Mouse (Mus musculus): ENCODE data around the gene Tssk6. TPM values are rescaled to one million over a fixed set of nuclear protein-coding genes. Genes with fewer than 3 reads are reported as not detected.

Gene Tssk6
- polyA plus RNA-seq, 1 experiment from 2014 or later: 4.5 TPM

DNA sequence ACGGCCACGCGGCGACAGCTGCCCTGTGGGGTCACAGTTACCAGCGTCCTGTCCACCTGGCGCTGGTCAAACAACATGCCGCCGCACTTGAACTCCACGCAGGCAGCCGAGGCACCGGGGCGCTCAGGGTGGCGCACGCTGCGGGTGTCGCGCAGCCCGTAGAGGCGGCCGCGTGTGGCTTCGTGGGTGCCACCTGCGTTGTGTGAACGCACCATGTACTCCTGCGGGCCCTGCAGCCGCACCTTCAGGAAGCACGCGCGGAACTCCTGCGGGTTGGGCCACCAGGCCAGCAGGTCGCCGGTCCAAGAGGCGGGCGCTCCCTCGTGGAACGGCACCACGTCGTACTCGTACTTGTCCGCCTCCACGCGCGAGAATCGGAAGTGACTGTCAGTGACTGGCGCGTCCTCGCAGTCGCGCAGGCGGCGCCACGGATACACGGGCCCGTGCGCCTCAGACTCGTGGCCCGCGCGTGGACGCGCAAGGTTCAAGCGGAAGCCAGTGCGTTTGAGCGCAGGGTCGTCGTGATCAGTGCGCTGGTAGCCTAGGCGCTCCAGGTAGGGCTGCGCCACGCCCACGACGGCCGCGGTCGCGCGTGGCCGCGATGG, 20.6 kb upstream of the Tssk6 start:
- H3K36me3 ChIP-seq (ENCODE audit: control insufficient read depth, insufficient read depth, low read length): no peaks in the 10 kb centered on the region
- ATAC-seq (replicated peaks; ENCODE audit: low FRiP score) (no peak), DNase-seq (ENCODE audit: low spot score) (no peak)
- H3K4me3 ChIP-seq (ENCODE audit: low read depth, low read length): peak overlapping the region; percentile 44
- WGBS: 21% methylated on average over 79 of the region's 79 CpGs
- H3K9me3 ChIP-seq (ENCODE audit: control insufficient read depth, low read length): no peaks in the 10 kb centered on the region
- H3K9ac ChIP-seq (ENCODE audit: low read depth, low read length): peak overlapping the region; percentile 27; the same call in 1 of the 2 replicates
- peaks cover 2% of the 10 kb centered on the region for H3K4me1 ChIP-seq (replicated peaks; ENCODE audit: control insufficient read depth, insufficient read depth, low read length)
- H3K4me2 ChIP-seq: peak overlapping the region; percentile 54
- H3K27me3 ChIP-seq (replicated peaks; ENCODE audit: control insufficient read depth, insufficient read depth, low read length): peaks cover 85% of the 10 kb centered on the region
- H3K27ac ChIP-seq (ENCODE audit: low read depth, low read length): no peak overlapping the region

DNA sequence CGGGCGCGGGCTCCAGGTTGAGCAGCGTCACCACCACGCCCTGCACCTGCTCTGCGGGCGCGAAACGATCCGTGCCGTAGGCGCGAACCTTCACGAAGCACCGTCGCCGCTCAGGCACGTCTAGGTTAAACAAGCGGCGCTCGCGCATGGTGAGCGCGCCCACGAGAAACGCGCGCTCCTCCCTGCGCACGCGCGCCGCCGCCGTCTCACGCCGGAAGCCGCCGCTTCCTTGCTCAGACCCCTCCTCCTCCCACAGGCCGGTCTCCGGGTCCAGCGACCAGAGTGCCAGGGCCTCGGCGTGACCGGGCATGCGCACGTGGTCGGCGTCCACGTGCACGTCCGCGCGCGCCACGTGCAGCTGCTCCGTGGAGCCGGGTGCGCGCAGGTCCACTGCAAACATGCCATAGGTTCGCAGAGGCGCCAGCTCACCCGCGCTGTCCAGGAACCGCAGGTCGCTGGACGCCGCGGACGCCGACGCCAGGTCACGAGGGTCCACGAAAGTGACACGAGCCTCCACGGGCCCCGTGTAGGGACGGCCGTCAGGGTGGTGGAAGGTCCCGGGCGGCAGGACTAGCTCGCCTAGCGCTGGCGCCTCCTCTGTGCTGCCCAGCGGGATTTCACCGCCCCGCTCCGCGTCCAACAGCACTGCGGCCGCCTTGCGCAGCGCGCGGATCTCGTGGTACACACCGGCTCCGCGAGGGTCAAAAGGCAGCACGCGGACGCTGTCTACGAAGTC, 19.8 kb upstream of the Tssk6 start:
- H3K4me2 ChIP-seq: peak overlapping the region; percentile 54
- H3K36me3 ChIP-seq (ENCODE audit: control insufficient read depth, insufficient read depth, low read length): no peaks in the 10 kb centered on the region
- H3K4me1 ChIP-seq (replicated peaks; ENCODE audit: control insufficient read depth, insufficient read depth, low read length): peaks cover 2% of the 10 kb centered on the region
- WGBS: 9% methylated on average over 103 of the region's 103 CpGs
- H3K9ac ChIP-seq (ENCODE audit: low read depth, low read length): peak overlapping the region; percentile 27; the same call in 1 of the 2 replicates
- ATAC-seq (replicated peaks; ENCODE audit: low FRiP score): peak; percentile 32; the same call in 1 of the 2 replicates
- peak; percentile 52 for DNase-seq (ENCODE audit: low spot score)
- peaks cover 93% of the 10 kb centered on the region for H3K27me3 ChIP-seq (replicated peaks; ENCODE audit: control insufficient read depth, insufficient read depth, low read length)
- peak overlapping the region; percentile 44 for H3K4me3 ChIP-seq (ENCODE audit: low read depth, low read length)
- H3K27ac ChIP-seq (ENCODE audit: low read depth, low read length): no peak overlapping the region
- no peaks in the 10 kb centered on the region for H3K9me3 ChIP-seq (ENCODE audit: control insufficient read depth, low read length)

DNA sequence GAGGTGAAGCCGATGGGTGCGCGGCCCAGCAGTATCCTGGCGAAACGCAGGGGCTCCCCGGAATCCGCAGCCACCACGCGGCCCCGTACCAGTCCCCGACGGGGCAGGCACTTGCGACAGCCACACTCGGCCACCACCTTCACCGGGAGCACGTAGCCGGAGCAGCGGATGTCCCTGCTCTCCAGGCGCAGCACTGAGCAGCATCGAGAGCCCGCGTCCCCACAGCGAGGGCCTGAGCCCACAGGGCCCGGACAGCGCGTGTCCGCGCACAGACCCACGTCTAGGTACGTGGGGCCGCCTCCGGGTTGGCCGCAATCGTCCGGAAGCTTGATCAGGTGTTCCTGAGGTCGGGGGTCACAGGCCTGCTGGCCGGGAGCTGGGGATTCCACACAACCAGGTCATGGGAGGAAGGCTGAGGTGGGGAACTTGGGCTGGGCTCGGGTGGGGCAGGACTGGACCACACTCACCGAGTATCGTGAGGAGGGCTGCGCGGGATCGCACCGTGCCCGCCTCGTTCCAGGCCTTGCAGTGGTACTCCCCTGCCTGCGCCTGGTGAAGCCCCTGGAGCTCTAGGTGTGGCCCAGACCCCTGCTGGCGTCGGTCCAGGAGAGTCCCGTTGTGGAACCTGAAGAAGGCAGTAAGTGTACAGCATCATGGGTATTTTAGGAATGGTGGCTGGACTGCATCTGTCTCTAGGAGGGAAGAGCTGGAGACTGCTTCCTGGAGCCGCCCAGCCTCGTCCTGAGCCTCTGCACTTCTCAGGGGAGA, 19.0 kb upstream of the Tssk6 start:
- peaks cover 100% of the 10 kb centered on the region for H3K27me3 ChIP-seq (replicated peaks; ENCODE audit: control insufficient read depth, insufficient read depth, low read length)
- H3K4me2 ChIP-seq: no peak overlapping the region
- no peak overlapping the region for H3K9ac ChIP-seq (ENCODE audit: low read depth, low read length)
- 20% methylated on average over 51 of the region's 52 CpGs for WGBS
- ATAC-seq (replicated peaks; ENCODE audit: low FRiP score) (no peak), DNase-seq (ENCODE audit: low spot score) (no peak)
- H3K4me3 ChIP-seq (ENCODE audit: low read depth, low read length): peak overlapping the region; percentile 44; the same call in 1 of the 2 replicates
- no peak overlapping the region for H3K27ac ChIP-seq (ENCODE audit: low read depth, low read length)
- no peaks in the 10 kb centered on the region for H3K9me3 ChIP-seq (ENCODE audit: control insufficient read depth, low read length)
- peaks cover 5% of the 10 kb centered on the region for H3K4me1 ChIP-seq (replicated peaks; ENCODE audit: control insufficient read depth, insufficient read depth, low read length)
- H3K36me3 ChIP-seq (ENCODE audit: control insufficient read depth, insufficient read depth, low read length): no peaks in the 10 kb centered on the region

DNA sequence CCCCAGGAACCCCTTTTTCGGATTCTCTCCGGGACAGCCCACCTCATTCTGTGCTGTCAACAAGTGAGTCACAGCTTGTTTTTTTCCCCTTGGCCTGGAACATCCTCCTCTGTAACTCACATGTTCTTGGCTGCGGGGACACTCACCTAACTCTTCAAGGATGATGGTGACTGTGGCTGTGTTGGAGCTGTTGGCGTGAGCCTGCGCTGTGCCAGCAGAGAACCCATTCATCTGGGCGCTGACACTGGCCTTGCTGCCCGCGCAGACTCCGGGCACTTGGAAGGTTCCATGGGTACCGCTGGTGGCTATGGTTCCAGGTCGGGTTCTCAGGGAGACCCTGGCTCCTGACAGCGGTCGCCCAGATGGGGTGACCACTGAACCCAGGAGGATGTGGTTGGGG, 17.8 kb upstream of the Tssk6 start:
- no peaks in the 10 kb centered on the region for H3K36me3 ChIP-seq (ENCODE audit: control insufficient read depth, insufficient read depth, low read length)
- no peak for ATAC-seq (replicated peaks; ENCODE audit: low FRiP score)

DNA sequence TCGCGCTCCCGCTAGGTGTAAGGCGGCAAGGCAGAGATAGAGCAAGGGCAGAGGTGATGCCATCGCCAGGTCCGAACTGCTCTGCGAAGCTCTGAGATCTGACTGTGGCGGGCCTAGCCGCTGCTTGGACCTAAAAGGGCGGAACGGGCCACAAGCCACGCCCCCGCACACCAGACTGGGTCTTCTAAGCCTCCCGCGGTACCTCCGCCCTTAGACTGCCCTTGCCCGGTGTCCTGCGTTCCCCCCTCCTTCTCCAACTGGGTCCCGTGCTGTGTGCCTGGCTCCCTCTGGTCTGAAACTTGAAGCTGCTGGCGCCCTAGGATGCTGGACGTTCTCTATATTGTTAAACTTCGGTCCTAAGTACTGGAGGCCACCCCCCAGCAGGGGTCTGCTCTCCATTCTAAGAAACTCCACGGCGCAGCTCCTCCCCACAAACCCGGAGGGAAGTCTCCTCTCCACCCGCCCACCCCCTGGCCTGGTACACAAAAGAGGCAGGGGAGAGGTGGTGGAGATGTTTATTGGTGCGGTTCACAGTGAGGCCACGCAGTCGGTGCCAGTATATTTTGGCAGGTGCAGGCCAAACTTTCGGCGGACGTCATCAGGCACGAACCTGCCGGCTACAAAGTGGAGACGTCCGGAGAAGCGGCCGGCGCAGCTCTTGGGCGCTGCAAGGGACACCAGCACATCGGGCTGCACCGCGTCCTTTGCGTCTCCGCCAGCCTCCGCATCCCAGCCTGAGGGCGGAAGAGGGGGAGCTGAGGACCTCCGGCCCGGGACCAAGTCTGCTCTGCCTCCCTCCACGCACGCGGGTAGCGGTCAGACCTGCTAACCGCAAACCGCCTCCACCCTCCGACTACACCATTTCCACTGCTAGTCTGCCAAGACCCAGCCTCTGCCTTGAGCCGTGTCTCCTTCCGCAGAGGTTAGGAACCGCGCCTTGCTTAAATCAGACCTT, 14.4 kb upstream of the Tssk6 start, which contains the start of gene Cilp2:
Gene Cilp2 (minus strand): TSS at position 399 of the 955 bp plus-strand sequence.
- H3K27ac ChIP-seq (ENCODE audit: low read depth, low read length): no peak within 1 kb of the TSS
- ATAC-seq (replicated peaks; ENCODE audit: low FRiP score) (no peak), DNase-seq (ENCODE audit: low spot score) (peak; percentile 43)
- H3K4me1 ChIP-seq (replicated peaks; ENCODE audit: control insufficient read depth, insufficient read depth, low read length): peaks cover 11% of the 10 kb centered on the region
- H3K9ac ChIP-seq (ENCODE audit: low read depth, low read length): no peak within 1 kb of the TSS
- peak within 1 kb of the TSS; percentile 27 for H3K4me3 ChIP-seq (ENCODE audit: low read depth, low read length)
- H3K36me3 ChIP-seq (ENCODE audit: control insufficient read depth, insufficient read depth, low read length): no peaks in the 10 kb centered on the region
- no peaks in the 10 kb centered on the region for H3K9me3 ChIP-seq (ENCODE audit: control insufficient read depth, low read length)
- H3K27me3 ChIP-seq (replicated peaks; ENCODE audit: control insufficient read depth, insufficient read depth, low read length): peaks cover 86% of the 10 kb centered on the region
- 2% methylated on average over 60 of the region's 60 CpGs for WGBS
- H3K4me2 ChIP-seq: peak within 1 kb of the TSS; percentile 41

More for the DNA sequence above, 17.8 kb upstream of the Tssk6 start:
- no peak overlapping the region for H3K4me3 ChIP-seq (ENCODE audit: low read depth, low read length)
- peaks cover 100% of the 10 kb centered on the region for H3K27me3 ChIP-seq (replicated peaks; ENCODE audit: control insufficient read depth, insufficient read depth, low read length)
- no peak overlapping the region for H3K27ac ChIP-seq (ENCODE audit: low read depth, low read length)
- no peak overlapping the region for H3K9ac ChIP-seq (ENCODE audit: low read depth, low read length)
- WGBS: 56% methylated on average over 13 of the region's 13 CpGs
- no peak for DNase-seq (ENCODE audit: low spot score)
- H3K9me3 ChIP-seq (ENCODE audit: control insufficient read depth, low read length): no peaks in the 10 kb centered on the region
- H3K4me2 ChIP-seq: no peak overlapping the region
- peaks cover 9% of the 10 kb centered on the region for H3K4me1 ChIP-seq (replicated peaks; ENCODE audit: control insufficient read depth, insufficient read depth, low read length)

DNA sequence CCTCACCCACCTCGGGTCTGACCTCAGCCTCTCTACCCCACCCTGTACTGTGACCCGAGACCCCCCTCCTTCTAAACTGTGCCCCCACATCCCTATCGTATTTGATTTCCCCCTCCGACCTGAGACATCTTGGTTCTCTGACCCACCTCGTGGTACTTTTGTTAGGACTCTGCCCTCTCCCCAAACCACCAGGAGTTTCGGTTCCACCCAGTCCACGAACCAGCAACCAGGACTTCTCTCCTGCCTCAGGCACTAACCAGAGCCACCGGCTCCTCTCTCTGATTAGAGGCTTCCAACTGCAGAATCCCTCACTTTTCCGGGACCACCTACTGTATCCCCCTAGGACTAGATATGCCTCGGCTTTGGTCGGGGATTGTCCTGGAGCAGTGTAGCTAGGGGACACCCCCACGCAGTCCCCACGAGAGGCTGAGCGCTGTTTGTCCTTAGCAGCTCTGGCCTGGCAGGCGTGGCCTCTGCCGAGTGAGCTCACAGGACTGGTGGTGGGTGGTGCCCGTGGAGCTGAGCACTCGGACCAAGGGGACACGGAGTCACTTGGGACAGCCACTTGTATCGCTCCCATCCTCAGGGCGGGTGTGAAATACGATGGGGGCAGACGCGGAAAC, 13.6 kb upstream of the Tssk6 start:
- no peak overlapping the region for H3K27ac ChIP-seq (ENCODE audit: low read depth, low read length)
- peak overlapping the region; percentile 26 for H3K4me2 ChIP-seq
- no peaks in the 10 kb centered on the region for H3K9me3 ChIP-seq (ENCODE audit: control insufficient read depth, low read length)
- H3K4me1 ChIP-seq (replicated peaks; ENCODE audit: control insufficient read depth, insufficient read depth, low read length): peaks cover 11% of the 10 kb centered on the region
- DNase-seq (ENCODE audit: low spot score): peak; percentile 45
- WGBS: 13% methylated on average over 24 of the region's 24 CpGs
- peaks cover 2% of the 10 kb centered on the region; the same call in 1 of the 2 replicates for H3K36me3 ChIP-seq (ENCODE audit: control insufficient read depth, insufficient read depth, low read length)
- H3K9ac ChIP-seq (ENCODE audit: low read depth, low read length): no peak overlapping the region
- ATAC-seq (replicated peaks; ENCODE audit: low FRiP score): no peak
- peaks cover 78% of the 10 kb centered on the region for H3K27me3 ChIP-seq (replicated peaks; ENCODE audit: control insufficient read depth, insufficient read depth, low read length)
- H3K4me3 ChIP-seq (ENCODE audit: low read depth, low read length): peak overlapping the region; percentile 27

DNA sequence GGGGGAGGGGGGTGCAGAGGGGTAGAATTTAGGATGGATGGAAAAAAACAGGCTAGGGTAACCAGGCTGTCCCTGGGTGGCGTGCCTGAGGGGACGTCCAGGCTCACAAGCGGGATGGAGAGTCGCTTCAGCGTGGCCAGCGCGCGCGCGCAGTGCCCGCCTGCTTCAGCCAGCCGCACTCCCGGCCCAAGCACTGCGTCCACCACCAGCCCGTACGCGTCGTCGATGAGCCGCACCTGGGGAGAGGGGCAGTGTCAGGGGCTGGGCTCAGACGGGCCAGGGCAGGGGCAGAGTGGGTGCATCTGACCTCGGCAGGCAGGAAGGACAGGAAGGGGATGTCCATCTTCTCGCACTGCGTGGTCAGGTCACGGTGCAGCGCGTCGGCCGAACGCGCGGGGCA, 13.1 kb upstream of the Tssk6 start:
- no peak overlapping the region for H3K9ac ChIP-seq (ENCODE audit: low read depth, low read length)
- H3K4me3 ChIP-seq (ENCODE audit: low read depth, low read length): peak overlapping the region; percentile 27
- no peak overlapping the region for H3K27ac ChIP-seq (ENCODE audit: low read depth, low read length)
- H3K4me2 ChIP-seq: peak overlapping the region; percentile 26
- no peak for DNase-seq (ENCODE audit: low spot score)
- WGBS: 8% methylated on average over 32 of the region's 32 CpGs
- peaks cover 11% of the 10 kb centered on the region for H3K4me1 ChIP-seq (replicated peaks; ENCODE audit: control insufficient read depth, insufficient read depth, low read length)
- peaks cover 73% of the 10 kb centered on the region for H3K27me3 ChIP-seq (replicated peaks; ENCODE audit: control insufficient read depth, insufficient read depth, low read length)
- ATAC-seq (replicated peaks; ENCODE audit: low FRiP score): no peak
- peaks cover 6% of the 10 kb centered on the region for H3K36me3 ChIP-seq (ENCODE audit: control insufficient read depth, insufficient read depth, low read length)
- H3K9me3 ChIP-seq (ENCODE audit: control insufficient read depth, low read length): no peaks in the 10 kb centered on the region
